Mouse (Mus musculus): ENCODE measurements at regions not wholly inside any gene's neighbourhood (a gene's known extent, or its start where the extent isn't known, plus 50 kb on each side); places are given as distances from the start of the nearest gene placed in this dataset.

DNA sequence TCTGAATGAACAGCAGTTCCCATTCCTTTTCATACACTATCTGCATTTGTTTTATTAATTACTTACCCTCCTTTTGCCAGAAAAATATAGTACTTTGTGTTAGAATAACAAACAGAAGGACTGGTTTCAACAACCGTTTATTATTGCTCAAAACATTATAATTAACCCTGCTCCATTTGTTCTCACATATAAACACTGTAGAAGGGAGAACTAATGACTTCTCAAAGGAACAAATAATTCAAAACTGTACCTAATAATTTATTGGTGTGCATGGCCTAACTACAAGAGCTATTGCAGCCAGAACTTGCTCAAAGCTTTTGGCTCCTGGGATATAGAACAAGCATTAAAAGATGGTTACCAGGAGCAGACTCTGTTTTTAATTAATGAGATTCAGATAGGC, 192.1 kb downstream of the Sucnr1 start:
- H3K9me3 ChIP-seq (ENCODE audit: low read length) = no peaks in the 10 kb centered on the region
- no peaks in the 10 kb centered on the region for H3K36me3 ChIP-seq (ENCODE audit: insufficient read depth, low read length)
- no peak overlapping the region for H3K27ac ChIP-seq (ENCODE audit: low read length)
- H3K27me3 ChIP-seq (replicated peaks; ENCODE audit: insufficient read depth, low read length) = no peaks in the 10 kb centered on the region
- no peak for ATAC-seq
- DNase-seq (ENCODE audit: low spot score) = no peak
- WGBS = 43% methylated on average over 1 of the region's 1 CpGs
- no peak overlapping the region for H3K4me2 ChIP-seq (replicated peaks; ENCODE audit: low read depth, low read length)
- no peak overlapping the region for H3K9ac ChIP-seq (replicated peaks; ENCODE audit: low read depth)
- H3K4me1 ChIP-seq (ENCODE audit: insufficient read depth, low read depth, low read length) = no peaks in the 10 kb centered on the region
- TF ChIP-seq CTCF (IDR thresholded peaks at IDR 0.05) (no peak), EP300 (IDR thresholded peaks at IDR 0.05) (no peak)
- H3K4me3 ChIP-seq (ENCODE audit: low read depth, low read length) = no peak overlapping the region

DNA sequence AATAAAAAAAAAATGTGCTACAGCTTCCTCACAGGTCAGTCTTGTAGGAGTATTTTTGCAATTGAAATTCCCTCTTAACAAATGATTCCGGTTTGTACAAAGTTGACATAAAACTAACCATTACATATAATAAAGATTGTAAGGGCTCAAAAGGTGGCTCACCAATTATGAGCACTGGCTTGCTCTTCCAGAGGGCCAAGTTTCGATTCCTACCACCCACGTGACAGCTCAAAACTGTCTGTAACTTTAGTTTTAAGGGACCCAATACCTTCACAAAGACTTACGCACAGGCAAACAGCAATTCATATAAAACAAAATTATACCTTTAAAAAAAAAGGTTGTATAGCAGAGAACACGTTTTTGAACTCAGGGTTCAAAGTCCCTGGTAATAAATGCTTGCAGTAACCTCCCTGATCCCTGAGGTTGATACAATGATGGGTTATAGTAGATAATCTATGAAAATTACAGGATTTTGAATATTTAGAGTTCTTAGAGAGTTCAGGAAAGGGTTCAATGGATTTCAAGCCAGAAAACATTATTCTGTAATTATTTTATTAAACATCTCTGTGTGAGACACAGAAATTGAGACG, 193.7 kb downstream of the Sucnr1 start:
- H3K4me1 ChIP-seq (ENCODE audit: insufficient read depth, low read depth, low read length) = no peaks in the 10 kb centered on the region
- TF ChIP-seq EP300 (IDR thresholded peaks at IDR 0.05) (no peak), CTCF (IDR thresholded peaks at IDR 0.05) (no peak)
- H3K36me3 ChIP-seq (ENCODE audit: insufficient read depth, low read length) = no peaks in the 10 kb centered on the region
- DNase-seq (ENCODE audit: low spot score) (no peak), ATAC-seq (no peak)
- no peaks in the 10 kb centered on the region for H3K9me3 ChIP-seq (ENCODE audit: low read length)
- no peaks in the 10 kb centered on the region for H3K27me3 ChIP-seq (replicated peaks; ENCODE audit: insufficient read depth, low read length)
- no peak overlapping the region for H3K4me2 ChIP-seq (replicated peaks; ENCODE audit: low read depth, low read length)
- H3K9ac ChIP-seq (replicated peaks; ENCODE audit: low read depth) = no peak overlapping the region
- 91% methylated on average over 6 of the region's 6 CpGs for WGBS
- H3K4me3 ChIP-seq (ENCODE audit: low read depth, low read length) = no peak overlapping the region
- no peak overlapping the region for H3K27ac ChIP-seq (ENCODE audit: low read length)

DNA sequence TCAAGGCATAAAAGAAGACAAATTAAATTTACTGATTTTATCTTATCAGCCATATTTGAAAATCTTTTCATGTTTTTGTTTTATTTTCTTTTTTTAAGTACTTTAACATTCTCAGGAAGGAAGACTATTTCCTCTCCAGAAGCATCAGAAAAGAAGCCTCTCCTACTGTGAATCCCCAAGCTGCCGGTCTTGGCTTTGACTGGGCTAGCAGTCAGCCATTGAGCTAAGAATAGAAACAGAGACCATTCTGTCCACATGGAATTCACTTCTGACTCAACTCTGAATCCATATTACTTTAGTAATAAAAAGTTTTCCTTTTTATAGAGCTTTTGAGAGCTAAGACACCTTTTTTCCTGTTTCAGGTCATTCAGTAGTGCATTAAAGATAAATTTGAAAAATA, 194.8 kb upstream of the Mbnl1 start:
- no peaks in the 10 kb centered on the region for H3K4me1 ChIP-seq (ENCODE audit: insufficient read depth, low read depth, low read length)
- H3K9ac ChIP-seq (replicated peaks; ENCODE audit: low read depth) = no peak overlapping the region
- H3K4me2 ChIP-seq (replicated peaks; ENCODE audit: low read depth, low read length) = no peak overlapping the region
- H3K27ac ChIP-seq (ENCODE audit: low read length) = no peak overlapping the region
- no peak for ATAC-seq
- no peaks in the 10 kb centered on the region for H3K9me3 ChIP-seq (ENCODE audit: low read length)
- no peak overlapping the region for H3K4me3 ChIP-seq (ENCODE audit: low read depth, low read length)
- no peak for DNase-seq (ENCODE audit: low spot score)
- no peaks in the 10 kb centered on the region for H3K36me3 ChIP-seq (ENCODE audit: insufficient read depth, low read length)
- 57% methylated on average over 1 of the region's 1 CpGs for WGBS
- TF ChIP-seq EP300 (IDR thresholded peaks at IDR 0.05) (no peak), CTCF (IDR thresholded peaks at IDR 0.05) (no peak)
- H3K27me3 ChIP-seq (replicated peaks; ENCODE audit: insufficient read depth, low read length) = no peaks in the 10 kb centered on the region

DNA sequence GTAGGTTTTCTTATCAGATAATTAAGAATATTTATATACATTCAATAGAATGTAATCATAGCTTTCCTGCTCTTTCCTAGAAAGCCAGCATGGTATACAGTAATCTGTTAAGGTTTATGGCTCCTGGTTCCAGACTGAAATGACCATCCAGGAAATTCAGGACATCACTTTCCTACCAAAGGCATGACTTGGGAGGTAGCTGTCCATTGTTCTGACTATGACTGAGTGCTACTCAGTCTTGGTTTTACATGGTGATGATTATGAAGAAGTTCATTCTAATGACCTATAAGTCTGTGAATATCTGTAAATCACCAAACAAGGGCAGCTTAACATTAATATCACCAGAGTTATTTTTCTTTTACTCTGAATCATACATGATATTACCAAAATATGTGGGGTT, 191.4 kb upstream of the Mbnl1 start:
- Histone ChIP-seq H3K27ac (ENCODE audit: low read length) (no peak overlapping the region), H3K4me2 (replicated peaks; ENCODE audit: low read depth, low read length) (no peak overlapping the region), H3K27me3 (replicated peaks; ENCODE audit: insufficient read depth, low read length) (no peaks in the 10 kb centered on the region), H3K36me3 (ENCODE audit: insufficient read depth, low read length) (no peaks in the 10 kb centered on the region), H3K4me3 (ENCODE audit: low read depth, low read length) (no peak overlapping the region), H3K9ac (replicated peaks; ENCODE audit: low read depth) (no peak overlapping the region), H3K4me1 (ENCODE audit: insufficient read depth, low read depth, low read length) (no peaks in the 10 kb centered on the region), H3K9me3 (ENCODE audit: low read length) (no peaks in the 10 kb centered on the region)
- no peak for TF ChIP-seq CTCF (IDR thresholded peaks at IDR 0.05)
- no peak for TF ChIP-seq EP300 (IDR thresholded peaks at IDR 0.05)
- ATAC-seq (no peak), DNase-seq (ENCODE audit: low spot score) (no peak)

DNA sequence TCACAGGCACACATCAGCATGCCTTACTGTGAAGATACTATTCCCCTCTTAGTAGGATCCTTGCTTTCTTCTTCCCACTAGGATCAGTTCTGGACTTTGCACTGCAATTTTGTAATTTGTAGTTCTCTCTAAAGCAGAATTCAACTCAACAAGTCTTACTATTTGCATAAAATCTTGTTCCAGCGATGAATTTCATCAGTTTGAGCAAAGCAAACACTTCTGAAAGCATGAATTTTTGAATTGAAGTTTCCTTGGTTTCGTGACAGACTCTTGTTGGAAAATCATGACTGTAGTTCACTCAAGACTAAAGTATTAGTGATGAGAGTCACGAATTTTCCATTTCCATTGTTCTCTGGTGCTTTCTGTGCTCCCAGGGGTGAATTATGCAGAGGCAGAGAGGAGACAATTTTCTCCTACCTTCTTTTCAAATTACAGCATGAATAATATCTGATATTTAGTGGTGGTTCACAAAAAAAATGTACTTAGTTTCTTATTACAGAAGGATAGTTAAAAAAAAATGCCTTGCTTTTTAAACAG, 190.6 kb upstream of the Mbnl1 start:
- Histone ChIP-seq H3K4me3 (ENCODE audit: low read depth, low read length) (no peak overlapping the region), H3K4me1 (ENCODE audit: insufficient read depth, low read depth, low read length) (no peaks in the 10 kb centered on the region), H3K27ac (ENCODE audit: low read length) (no peak overlapping the region), H3K36me3 (ENCODE audit: insufficient read depth, low read length) (no peaks in the 10 kb centered on the region), H3K27me3 (replicated peaks; ENCODE audit: insufficient read depth, low read length) (no peaks in the 10 kb centered on the region), H3K9ac (replicated peaks; ENCODE audit: low read depth) (no peak overlapping the region), H3K4me2 (replicated peaks; ENCODE audit: low read depth, low read length) (no peak overlapping the region), H3K9me3 (ENCODE audit: low read length) (no peaks in the 10 kb centered on the region)
- ATAC-seq (no peak), DNase-seq (ENCODE audit: low spot score) (peak; percentile 69)
- TF ChIP-seq CTCF (IDR thresholded peaks at IDR 0.05) (no peak), EP300 (IDR thresholded peaks at IDR 0.05) (peak; percentile 69; the same call in 1 of the 2 replicates)
- WGBS = 35% methylated on average over 3 of the region's 3 CpGs

DNA sequence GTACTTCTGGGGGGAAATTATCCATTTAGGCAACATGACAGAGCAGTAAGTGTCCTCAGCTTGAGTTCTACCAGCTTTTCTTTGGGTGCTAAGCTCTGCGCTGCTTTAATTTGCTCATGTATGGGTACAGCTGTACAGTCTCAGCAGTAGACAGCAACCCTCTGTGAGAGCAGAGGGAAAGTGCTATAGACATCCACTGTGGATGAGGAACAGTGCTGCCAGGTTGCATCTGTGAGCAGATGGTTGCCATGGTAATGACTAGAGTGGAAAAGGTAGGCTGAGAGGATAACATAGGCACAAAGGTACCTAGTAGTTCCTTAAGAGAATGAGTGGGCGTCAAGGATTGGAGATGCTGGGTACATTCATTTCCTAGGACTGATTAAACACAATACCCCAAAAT, 180.5 kb upstream of the Mbnl1 start:
- H3K9ac ChIP-seq (replicated peaks; ENCODE audit: low read depth) = no peak overlapping the region
- H3K27me3 ChIP-seq (replicated peaks; ENCODE audit: insufficient read depth, low read length) = no peaks in the 10 kb centered on the region
- no peak for DNase-seq (ENCODE audit: low spot score)
- no peak for TF ChIP-seq EP300 (IDR thresholded peaks at IDR 0.05)
- no peak for ATAC-seq
- H3K36me3 ChIP-seq (ENCODE audit: insufficient read depth, low read length) = no peaks in the 10 kb centered on the region
- no peaks in the 10 kb centered on the region for H3K9me3 ChIP-seq (ENCODE audit: low read length)
- H3K4me1 ChIP-seq (ENCODE audit: insufficient read depth, low read depth, low read length) = no peaks in the 10 kb centered on the region
- no peak overlapping the region for H3K27ac ChIP-seq (ENCODE audit: low read length)
- no peak overlapping the region for H3K4me3 ChIP-seq (ENCODE audit: low read depth, low read length)
- 87% methylated on average over 2 of the region's 2 CpGs for WGBS
- no peak overlapping the region for H3K4me2 ChIP-seq (replicated peaks; ENCODE audit: low read depth, low read length)

DNA sequence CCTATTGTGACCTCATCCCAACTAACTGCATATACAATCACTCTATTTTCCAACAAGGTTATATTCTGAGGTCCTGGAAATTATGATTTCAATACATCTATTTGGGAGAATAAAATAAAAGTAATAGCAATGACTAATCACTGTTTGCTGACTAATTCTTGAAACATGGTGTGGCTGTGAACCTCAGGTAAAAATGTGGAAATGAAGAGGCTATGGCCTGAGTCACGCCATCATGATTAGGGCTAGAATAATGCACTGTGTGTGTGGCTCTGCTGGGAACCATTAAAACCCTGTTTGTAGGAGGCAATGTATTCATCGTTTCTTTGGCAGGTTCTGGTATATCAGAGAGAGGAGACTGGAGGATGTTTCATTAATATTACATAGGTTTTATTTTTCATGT, 179.7 kb upstream of the Mbnl1 start:
- Histone ChIP-seq H3K4me2 (replicated peaks; ENCODE audit: low read depth, low read length) (no peak overlapping the region), H3K9ac (replicated peaks; ENCODE audit: low read depth) (no peak overlapping the region), H3K4me3 (ENCODE audit: low read depth, low read length) (no peak overlapping the region), H3K4me1 (ENCODE audit: insufficient read depth, low read depth, low read length) (no peaks in the 10 kb centered on the region), H3K27me3 (replicated peaks; ENCODE audit: insufficient read depth, low read length) (no peaks in the 10 kb centered on the region), H3K9me3 (ENCODE audit: low read length) (no peaks in the 10 kb centered on the region), H3K36me3 (ENCODE audit: insufficient read depth, low read length) (no peaks in the 10 kb centered on the region), H3K27ac (ENCODE audit: low read length) (no peak overlapping the region)
- 80% methylated on average over 2 of the region's 2 CpGs for WGBS
- ATAC-seq (no peak), DNase-seq (ENCODE audit: low spot score) (no peak)
- no peak for TF ChIP-seq EP300 (IDR thresholded peaks at IDR 0.05)
